Mouse (Mus musculus) G1E (cell line): ENCODE results near the gene Ppm1l. TPM values are rescaled to one million over a fixed set of nuclear protein-coding genes. Genes with fewer than 3 reads are reported as not detected.

ENCODE experiments used
- ATAC-seq: 2 replicates; pipeline ENCODE4 v1.8.0; 2016; ENCODE audit warnings: mild to moderate bottlenecking; ENCODE audit not compliant: insufficient number of reproducible peaks, poor library complexity, low FRiP score, severe bottlenecking; ENCODE audit errors: extremely low read depth
- DNase-seq: peaks from one replicate; pipeline ENCODE4 v3.0.0; 2012; ENCODE audit warnings: low spot score
- H3K27me3 ChIP-seq: 2 replicates; pipeline ENCODE4 v1.6.1; 2012; ENCODE audit warnings: mild to moderate bottlenecking, low read length, inconsistent platforms; ENCODE audit not compliant: insufficient read depth
- H3K36me3 ChIP-seq: replicated peaks from 2 replicates; pipeline ENCODE3; 2012; ENCODE audit warnings: mild to moderate bottlenecking, inconsistent platforms
- H3K4me1 ChIP-seq: 2 replicates; pipeline ENCODE4 v1.6.1; 2012; ENCODE audit warnings: low read depth, low read length, inconsistent platforms, mixed read lengths; ENCODE audit not compliant: insufficient read depth
- H3K4me3 ChIP-seq: 2 replicates; pipeline ENCODE4 v1.5.1; 2012; ENCODE audit warnings: low read depth, mild to moderate bottlenecking, inconsistent platforms, low read length, moderate library complexity, mixed read lengths
- H3K9me3 ChIP-seq: replicated peaks from 2 replicates; pipeline ENCODE4 v1.6.1; 2012; ENCODE audit warnings: inconsistent platforms
- CTCF ChIP-seq: IDR thresholded peaks from 2 replicates; pipeline ENCODE4 v1.5.1; 2012; ENCODE audit warnings: low read depth, low read length, inconsistent platforms, mixed read lengths
- GATA1 ChIP-seq: IDR thresholded peaks from 2 replicates; pipeline ENCODE4 v1.6.1; 2012; ENCODE audit warnings: borderline replicate concordance, low read length, inconsistent platforms, mixed read lengths
- GATA2 ChIP-seq: IDR thresholded peaks from 2 replicates; pipeline ENCODE4 v1.6.1; 2012; ENCODE audit warnings: low read depth, low read length, inconsistent platforms, borderline replicate concordance
- POLR2AphosphoS5 ChIP-seq: IDR thresholded peaks from 2 replicates; pipeline ENCODE4 v1.6.1; 2012; ENCODE audit warnings: low read depth, low read length, inconsistent platforms; ENCODE audit not compliant: insufficient replicate concordance
- TAL1 ChIP-seq: conservative IDR thresholded peaks from 2 replicates; pipeline ENCODE4 v1.6.1; 2012; ENCODE audit warnings: low read depth, low read length, inconsistent platforms, mixed read lengths
- polyA plus RNA-seq: library from polyadenylated mRNA; stranded (reverse); fragments of >175 nt; gene quantifications from 2 replicates; pipeline ENCODE4 v1.2.3, GENCODE M21; 2012
- total RNA-seq, 2 experiments: library from RNA; stranded (forward) in 1 of 2; stranded (reverse) in 1 of 2; fragments of 200-1000 nt in 1 of 2; fragments of >200 nt in 1 of 2; fragmentation: Nextera tagmentation in 1 of 2; gene quantifications; 2 replicates each; pipeline ENCODE4 v1.2.3; 2014 to 2017

Ppm1l gene
- total and polyA plus RNA-seq, 3 experiments: 1.5 to 16.6 (median 5.6) TPM

- Histone ChIP-seq H3K4me3 (no peak overlapping the region), H3K27me3 (no peaks in the 10 kb centered on the region), H3K36me3 (no peaks in the 10 kb centered on the region), H3K9me3 (no peaks in the 10 kb centered on the region; the same call in 1 of the 2 replicates), H3K4me1 (no peaks in the 10 kb centered on the region)
- no peak for DNase-seq
- TF ChIP-seq POLR2AphosphoS5 (no peak), GATA2 (no peak), TAL1 (no peak), GATA1 (no peak), CTCF (no peak)
- ATAC-seq: no peak
Measured at GRCm38 (mm10) chr3:69596116-69596515, 279.5 kb downstream of the Ppm1l start.

GRCm38 (mm10) chr3:69597211-69597610 lies 280.6 kb downstream of the Ppm1l start:
- no peak for TF ChIP-seq GATA2
- TF ChIP-seq TAL1: no peak
- no peak for TF ChIP-seq GATA1
- TF ChIP-seq CTCF: no peak
- TF ChIP-seq POLR2AphosphoS5: no peak

DNA sequence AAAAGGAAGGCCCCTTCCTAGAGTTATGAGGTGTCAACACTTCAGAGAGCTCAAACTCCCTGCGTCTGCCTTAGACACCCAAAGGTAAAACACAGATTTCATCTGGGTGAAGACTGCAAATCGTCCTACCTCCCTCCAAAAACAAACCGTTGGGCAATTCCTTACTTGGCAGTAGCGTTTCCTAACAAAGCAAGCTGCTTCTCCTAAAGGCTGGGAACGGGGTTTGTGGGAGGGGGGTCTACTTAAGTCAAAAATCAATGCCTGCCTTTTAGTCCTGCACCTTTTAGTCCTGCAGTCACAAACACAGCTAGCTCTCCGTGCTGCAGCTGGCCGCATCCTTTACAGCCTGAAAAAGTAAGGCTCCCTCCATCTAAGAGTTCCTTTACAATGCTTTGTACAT lies 281.2 kb downstream of the Ppm1l start:
- TF ChIP-seq POLR2AphosphoS5 (no peak), GATA1 (no peak), TAL1 (no peak), GATA2 (no peak), CTCF (no peak)
- DNase-seq (no peak), ATAC-seq (no peak)
- Histone ChIP-seq H3K4me3 (no peak overlapping the region), H3K4me1 (no peaks in the 10 kb centered on the region), H3K27me3 (peaks cover 2% of the 10 kb centered on the region; the same call in 1 of the 2 replicates), H3K36me3 (no peaks in the 10 kb centered on the region), H3K9me3 (no peaks in the 10 kb centered on the region; the same call in 1 of the 2 replicates)

More at GRCm38 (mm10) chr3:69597211-69597610, 280.6 kb downstream of the Ppm1l start:
- H3K27me3 ChIP-seq: peaks cover 1% of the 10 kb centered on the region; the same call in 1 of the 2 replicates
- no peaks in the 10 kb centered on the region for H3K36me3 ChIP-seq
- H3K9me3 ChIP-seq: no peaks in the 10 kb centered on the region; the same call in 1 of the 2 replicates
- DNase-seq (no peak), ATAC-seq (no peak)
- no peak overlapping the region for H3K4me3 ChIP-seq
- no peaks in the 10 kb centered on the region for H3K4me1 ChIP-seq

DNA sequence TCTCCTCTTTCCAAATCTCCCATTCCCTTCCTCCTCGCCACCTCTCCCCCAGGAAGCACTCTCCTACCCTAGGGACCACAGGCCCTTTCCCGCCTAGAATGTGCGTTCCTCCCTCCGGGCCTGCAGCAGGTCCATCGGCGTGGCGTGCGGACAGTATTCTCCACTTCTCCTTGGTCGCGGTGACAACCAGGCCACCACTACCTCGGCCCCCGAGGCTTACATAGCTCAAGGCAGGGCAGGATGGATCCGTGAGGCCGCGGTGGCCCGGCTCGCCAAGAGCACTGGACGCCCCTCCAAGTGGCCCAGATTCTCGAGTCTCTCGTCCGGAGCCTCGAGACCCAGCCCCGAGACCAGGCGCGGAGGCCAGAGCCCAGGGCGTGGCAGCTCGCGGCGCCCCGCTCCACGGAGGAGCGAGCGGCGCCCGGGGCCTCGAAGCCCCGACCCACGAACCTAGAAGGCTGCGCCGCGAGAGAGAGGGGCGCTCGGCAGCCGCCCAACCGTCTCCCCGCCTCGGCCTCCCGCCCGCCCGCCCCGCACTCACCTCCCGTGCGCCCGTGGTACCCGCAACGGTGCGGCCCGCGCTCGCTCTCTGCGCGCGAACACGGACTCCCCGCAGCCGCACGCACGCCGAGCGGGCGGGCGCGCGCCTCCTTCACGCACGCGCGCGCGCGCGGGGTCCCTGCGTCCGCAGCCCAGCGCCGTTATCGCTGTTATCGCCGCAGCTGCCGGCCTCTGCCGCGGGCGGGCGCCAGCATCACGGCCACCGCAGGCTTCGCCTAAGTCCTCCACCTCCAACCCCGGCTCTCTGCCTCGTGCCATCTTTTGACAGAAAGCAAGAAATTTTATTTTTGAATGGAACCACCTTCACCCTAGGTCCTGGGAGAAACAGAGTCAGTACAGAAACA lies 281.9 kb downstream of the Ppm1l start, which contains the start of gene B3galnt1:
Gene B3galnt1 (minus strand): TSS at position 700 of the 905 bp plus-strand sequence.
- DNase-seq: no peak
- TF ChIP-seq CTCF (no peak), GATA2 (no peak), GATA1 (no peak), POLR2AphosphoS5 (no peak), TAL1 (no peak)
- H3K9me3 ChIP-seq: no peaks in the 10 kb centered on the region; the same call in 1 of the 2 replicates
- no peaks in the 10 kb centered on the region for H3K36me3 ChIP-seq
- H3K4me3 ChIP-seq: no peak within 1 kb of the TSS
- peaks cover 2% of the 10 kb centered on the region; the same call in 1 of the 2 replicates for H3K27me3 ChIP-seq
- H3K4me1 ChIP-seq: no peaks in the 10 kb centered on the region
- no peak for ATAC-seq

DNA sequence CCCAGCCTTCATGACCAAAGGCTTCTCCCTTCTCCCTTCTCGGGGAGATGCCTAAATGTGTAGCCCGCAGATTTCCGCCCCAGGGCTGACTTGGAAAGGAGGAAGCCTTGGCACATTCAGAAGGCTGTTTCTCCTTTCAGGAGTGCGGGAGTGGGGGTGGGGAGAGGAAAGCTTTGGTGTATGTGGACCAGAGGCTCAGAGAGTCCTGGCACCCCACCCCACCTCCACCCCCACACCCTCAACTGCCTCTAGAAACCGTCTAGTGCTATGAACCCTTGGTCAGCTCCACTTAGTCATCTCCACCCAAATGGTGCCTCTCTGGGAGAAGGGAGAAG lies 282.5 kb downstream of the Ppm1l start:
- Histone ChIP-seq H3K27me3 (peaks cover 2% of the 10 kb centered on the region; the same call in 1 of the 2 replicates), H3K4me1 (no peaks in the 10 kb centered on the region), H3K4me3 (no peak overlapping the region), H3K9me3 (no peaks in the 10 kb centered on the region; the same call in 1 of the 2 replicates), H3K36me3 (no peaks in the 10 kb centered on the region)
- no peak for DNase-seq
- no peak for TF ChIP-seq TAL1
- TF ChIP-seq GATA1: no peak
- TF ChIP-seq POLR2AphosphoS5: no peak
- no peak for TF ChIP-seq GATA2
- TF ChIP-seq CTCF: no peak
- no peak for ATAC-seq

GRCm38 (mm10) chr3:69606923-69607322 lies 290.3 kb downstream of the Ppm1l start:
- DNase-seq (no peak), ATAC-seq (no peak)
- Histone ChIP-seq H3K4me3 (no peak overlapping the region), H3K27me3 (peaks cover 2% of the 10 kb centered on the region; the same call in 1 of the 2 replicates), H3K4me1 (no peaks in the 10 kb centered on the region), H3K9me3 (no peaks in the 10 kb centered on the region), H3K36me3 (no peaks in the 10 kb centered on the region)
- no peak for TF ChIP-seq POLR2AphosphoS5
- no peak for TF ChIP-seq GATA1
- no peak for TF ChIP-seq GATA2
- TF ChIP-seq CTCF: no peak
- no peak for TF ChIP-seq TAL1
